Mouse (Mus musculus) thymus, postnatal 10 days (tissue): ENCODE results near the gene Mark4.

Experiments used
- DNase-seq, 2 experiments: peaks; one replicate each; pipeline ENCODE4 v3.0.0; 2021; ENCODE audit warnings: low spot score in 2 of 2

Mark4 gene

DNA sequence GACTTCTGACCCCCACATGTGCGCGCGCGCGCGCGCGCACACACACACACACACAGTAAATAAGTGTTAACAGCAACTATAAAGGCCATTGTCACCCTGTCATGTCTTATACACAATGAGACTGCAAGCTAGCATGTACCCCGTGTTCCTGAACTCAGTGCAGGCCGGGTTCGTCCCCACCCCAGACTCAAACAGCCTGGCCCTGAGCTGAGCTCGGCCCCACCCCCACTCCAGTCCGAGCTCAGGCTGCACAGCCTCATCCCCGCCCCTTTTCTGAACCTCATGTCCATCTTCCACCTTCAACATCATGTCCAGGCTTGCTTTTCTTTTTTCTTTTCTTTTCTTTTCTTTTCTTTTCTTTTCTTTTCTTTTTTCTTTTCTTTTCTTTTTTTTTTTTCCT is 11.7 kb upstream of the Mark4 start:
- no peak for DNase-seq

DNA sequence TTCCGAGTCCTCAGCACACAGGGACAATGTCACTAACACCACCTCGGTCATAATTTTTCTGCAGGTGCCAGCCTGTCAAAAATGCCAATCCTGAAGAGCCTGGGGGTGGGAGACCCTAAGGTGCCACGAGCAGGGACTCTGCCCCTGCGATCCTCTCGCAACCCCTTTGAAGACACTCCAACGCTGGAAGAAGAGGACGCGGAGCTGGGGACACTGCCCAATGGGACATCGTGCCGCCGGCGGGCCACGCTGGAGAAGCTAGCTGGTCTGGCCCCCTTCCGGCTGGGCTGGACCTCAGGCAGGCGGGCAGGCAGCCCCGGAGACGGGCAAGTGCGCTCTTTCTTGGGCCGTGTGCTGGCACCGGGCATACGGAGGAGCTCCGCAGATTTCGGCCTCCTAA is 10.8 kb upstream of the Mark4 start:
- no peak for DNase-seq

- no peak for DNase-seq
Observed at GRCm38 (mm10) chr7:19468279-19468678, 9.7 kb upstream of the Mark4 start.

DNA sequence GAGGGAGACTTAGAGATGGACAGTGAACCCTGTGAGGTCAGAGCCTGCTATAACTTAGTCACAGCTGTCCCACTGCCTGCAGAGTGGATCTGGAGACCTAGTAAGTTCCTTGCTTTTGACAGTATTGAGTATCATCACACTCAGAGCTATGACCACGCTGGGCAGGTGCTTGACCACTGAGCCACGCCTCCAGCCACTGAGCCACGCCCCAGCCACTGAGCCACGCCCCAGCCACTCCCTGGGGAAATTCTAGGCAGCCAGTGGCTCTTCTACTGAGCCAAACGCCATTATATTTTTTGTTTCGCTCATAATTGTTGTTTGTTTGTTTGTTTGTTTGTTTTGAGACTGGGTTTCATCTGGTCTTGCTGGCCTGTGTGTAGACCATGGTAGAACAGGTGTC is 9.0 kb upstream of the Mark4 start:
- no peak for DNase-seq

DNA sequence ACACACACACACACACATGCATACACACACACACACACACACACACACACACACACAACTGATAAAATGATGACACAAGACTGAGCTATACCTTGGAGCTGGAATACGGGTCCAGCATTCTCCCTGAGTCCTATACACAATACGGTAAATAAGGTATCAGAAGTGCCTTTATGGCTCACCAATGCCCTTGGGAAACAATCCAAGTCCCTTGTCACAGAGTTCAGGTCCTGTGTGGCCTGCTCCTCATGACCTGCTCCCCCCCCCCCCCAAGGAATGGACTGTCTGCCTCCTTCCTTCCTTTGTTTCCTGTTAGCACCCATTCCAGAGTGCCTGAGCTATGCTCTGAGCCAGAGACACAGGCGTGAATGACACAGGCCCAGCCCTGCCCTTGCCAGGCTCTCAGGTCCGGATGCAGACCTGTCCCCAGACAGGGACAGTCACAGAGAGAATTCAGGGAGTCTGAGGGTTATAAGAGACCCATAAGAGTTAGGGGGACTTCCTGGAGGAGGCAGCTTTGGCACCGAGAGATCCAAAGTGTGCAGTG is 8.1 kb upstream of the Mark4 start:
- DNase-seq: no peak

GRCm38 (mm10) chr7:19464367-19465307 is 6.0 kb upstream of the Mark4 start:
- DNase-seq: no peak

DNA sequence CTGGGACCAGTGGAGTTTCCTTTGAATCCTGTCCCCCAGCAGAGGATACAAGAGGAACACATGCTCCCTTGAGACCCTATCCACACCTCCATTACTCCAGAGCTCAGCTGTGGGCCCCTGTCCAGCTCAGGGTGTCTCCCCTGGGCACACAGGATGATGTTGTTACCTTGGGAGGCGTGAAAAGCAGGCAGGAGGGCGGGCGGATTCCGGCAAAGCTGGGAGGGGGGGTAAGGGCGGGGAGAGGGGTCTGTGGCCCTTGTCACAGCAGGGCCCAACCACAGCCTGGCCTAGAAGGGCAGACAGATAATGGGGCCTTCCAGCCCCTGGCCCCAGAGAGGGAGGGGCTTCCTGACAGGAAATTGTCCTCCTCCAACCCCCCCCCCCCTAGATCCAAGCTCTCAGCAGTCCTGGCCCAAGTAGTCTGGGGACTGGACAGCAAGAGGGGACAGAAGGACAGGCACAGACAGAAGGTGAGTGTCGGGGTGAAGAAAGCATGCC is 4.3 kb upstream of the Mark4 start, which contains the start of gene Exoc3l2:
Exoc3l2 (plus strand) TSS at position 448 of the 498 bp plus-strand sequence.
- DNase-seq: no peak

DNA sequence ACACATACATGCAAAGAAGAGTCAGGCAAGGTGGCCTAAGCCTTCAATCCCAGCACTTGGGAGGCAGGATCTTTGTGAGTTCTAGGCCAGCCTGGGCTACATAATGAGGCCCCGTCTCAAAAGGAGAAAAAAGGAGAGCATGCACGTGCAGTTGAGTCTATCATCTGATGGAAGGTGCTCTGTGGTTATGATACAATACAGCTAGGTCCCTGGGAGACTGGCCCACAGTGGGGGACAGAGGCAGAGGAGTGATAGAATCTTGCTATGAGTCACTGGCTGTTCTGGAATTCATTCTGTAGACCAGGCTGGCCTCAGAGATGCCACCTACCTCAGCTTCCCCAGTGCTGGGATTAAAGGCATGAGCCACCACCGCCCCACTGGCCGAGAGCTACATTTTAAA is 3.8 kb upstream of the Mark4 start:
- DNase-seq: no peak

GRCm38 (mm10) chr7:19461488-19461887 is 2.9 kb upstream of the Mark4 start:
- DNase-seq: peak; percentile 41 to 67

GRCm38 (mm10) chr7:19460500-19460899 is 1.9 kb upstream of the Mark4 start:
- DNase-seq: no peak

GRCm38 (mm10) chr7:19459144-19459870 is 686 bp upstream of the Mark4 start:
- DNase-seq: no peak

- peak; percentile 70 to 78 for DNase-seq
Observed at GRCm38 (mm10) chr7:19458072-19458486, 542 bp downstream of the Mark4 start.

DNA sequence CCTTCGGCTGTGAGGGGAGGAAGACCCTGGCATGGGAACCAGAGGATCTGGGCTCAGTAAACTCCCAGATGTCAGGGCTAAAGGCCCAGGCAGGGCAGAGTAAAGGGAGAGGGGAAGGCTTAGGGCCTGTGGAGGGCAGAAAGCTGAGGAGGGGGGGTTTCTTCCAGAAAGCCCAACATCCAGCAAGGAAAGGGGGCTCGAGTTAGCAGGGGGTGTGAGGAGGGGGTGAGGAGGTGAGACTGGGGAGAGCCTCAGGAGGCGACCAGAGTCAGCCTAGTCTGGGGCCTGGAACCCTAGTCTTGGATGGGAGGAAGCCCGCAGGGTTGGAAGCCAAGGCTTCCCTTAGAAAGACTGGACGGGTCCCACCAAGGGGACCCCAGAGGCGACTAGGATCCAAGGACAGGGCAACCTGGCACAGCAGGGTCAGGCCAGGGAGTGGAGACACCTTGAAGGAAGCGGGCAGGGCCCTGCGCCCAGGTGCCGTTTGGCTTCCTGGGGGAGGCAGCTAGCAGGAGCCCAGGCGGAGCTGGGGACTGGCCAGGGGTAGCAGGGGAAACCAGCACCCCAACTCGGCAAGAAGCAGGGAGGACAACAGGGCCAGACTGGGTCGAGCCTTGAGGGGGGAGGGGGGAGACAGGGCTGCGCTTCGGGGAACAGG is 1.1 kb downstream of the Mark4 start:
- DNase-seq: no peak

- no peak for DNase-seq
Observed at GRCm38 (mm10) chr7:19456628-19457027, 2.0 kb downstream of the Mark4 start.

DNA sequence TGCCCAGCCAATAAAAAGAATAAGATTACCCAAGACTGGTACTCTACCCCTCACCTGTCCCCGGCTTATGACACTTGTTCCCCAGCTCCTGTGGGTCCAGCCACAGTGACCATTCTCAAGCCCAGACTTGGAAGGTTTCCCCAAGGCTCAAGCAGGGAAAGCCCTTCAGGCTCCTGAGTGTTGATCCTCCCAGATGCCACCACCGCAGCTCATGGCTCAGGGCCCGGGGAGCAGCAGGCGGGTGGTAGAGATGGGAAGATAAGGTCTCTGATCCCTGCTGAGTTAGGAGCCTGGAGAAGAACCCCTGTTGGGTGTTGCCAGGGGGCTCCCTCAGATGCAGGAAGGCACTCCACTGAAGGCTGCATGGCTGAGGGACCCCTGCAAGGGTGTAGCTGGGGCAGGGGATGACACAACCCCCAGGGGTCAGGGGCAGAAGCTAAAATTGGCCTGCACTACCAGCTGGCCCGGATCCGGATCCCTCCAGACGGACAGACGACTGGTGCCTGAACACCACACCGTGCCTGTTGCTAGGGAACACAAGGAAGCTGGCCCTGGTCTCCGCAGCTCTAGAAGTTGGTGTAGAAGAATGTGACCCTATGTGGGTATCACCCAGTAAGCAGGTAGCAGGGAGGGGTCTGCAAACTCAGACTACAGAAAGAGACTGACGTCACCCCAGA is 2.7 kb downstream of the Mark4 start:
- DNase-seq: no peak

- no peak for DNase-seq
Observed at GRCm38 (mm10) chr7:19455186-19455585, 3.4 kb downstream of the Mark4 start.

DNA sequence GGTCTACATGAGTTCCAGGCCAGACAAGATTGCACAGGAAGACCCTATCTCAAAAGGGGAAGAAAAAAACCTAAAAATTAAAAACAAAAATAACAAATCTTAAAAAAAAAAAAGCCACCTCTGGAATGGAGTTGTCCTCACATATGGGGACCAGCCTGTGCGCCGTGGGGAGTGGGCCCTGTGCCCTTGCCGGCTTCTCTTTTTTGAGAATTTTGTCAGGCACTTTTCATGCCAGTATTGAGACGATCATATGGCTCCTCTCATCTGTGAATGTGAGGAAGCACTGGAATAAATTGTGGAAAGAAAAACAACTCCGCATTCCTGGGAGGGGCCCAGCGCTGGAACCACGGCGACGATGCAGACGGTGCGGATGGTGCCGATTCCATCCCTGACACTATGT is 9.5 kb downstream of the Mark4 start:
- no peak for DNase-seq

GRCm38 (mm10) chr7:19447689-19448088 is 10.9 kb downstream of the Mark4 start:
- no peak for DNase-seq

DNA sequence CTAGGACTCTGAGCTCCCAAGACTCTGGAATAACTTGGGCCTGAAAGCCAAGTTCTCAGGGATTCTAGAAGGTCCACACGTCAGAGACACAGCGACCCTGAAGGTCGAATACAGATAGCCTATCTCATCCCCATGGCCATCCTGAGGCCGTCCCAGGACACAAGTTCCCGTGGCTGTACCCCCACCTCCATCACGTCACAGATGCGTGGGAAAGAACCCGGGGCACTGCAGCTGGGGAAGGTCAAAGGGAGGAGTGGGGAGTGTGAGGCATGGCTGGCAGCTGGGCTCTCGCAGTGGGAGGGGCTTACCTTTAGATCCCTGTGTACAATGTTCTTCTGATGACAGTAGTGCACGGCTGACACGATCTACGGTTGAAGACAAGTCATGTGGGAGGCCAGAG is 13.8 kb downstream of the Mark4 start:
- no peak for DNase-seq

DNA sequence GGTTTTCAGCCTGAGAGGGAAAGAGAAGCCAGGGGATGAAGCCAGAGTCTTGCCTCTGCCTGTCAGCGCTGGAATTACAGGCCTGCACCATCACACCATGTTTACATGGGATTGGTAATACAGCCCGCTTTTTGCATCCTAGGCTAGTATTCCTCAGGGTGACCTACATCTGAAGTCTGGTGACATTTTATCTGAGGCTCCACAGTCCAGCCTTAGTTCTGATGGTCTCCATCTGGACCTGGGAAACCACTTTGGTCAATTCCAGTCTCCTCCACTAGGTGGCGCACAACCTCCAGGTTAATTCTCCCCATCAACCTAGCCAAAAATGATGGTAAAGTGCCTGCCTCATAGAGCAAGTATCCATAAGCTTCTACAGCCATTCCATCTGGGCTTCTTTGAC is 15.3 kb downstream of the Mark4 start:
- peak; percentile 28 to 74 for DNase-seq

- DNase-seq: no peak
Observed at GRCm38 (mm10) chr7:19441448-19442091, 17.1 kb downstream of the Mark4 start.
